In the genomic region with DNA sequence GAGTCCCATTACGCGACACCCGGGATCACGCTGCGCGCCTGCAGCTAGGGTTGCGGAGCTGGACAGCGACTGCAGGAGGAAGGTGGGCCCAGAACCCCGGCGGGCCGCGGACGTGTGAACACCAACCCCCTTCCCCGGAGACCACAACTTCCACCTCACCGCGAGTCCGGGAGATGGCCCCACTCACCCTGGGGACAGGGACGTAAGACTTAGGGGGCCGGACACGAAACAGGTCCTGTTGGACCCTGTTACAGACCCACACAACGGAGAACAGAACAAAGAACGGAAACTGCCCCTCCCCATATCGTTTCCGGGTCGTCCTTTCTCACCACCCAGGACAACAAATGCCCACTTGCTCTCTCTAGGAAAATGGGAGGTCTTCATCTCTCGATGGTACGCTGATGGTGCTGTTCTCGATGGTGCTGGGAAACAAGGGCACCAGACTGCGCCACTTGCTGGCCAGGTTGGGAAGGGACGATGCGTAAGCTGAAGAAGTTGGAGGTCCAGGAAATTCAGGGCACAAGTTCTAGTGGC, we compare ENCODE assay signal across 8 mouse cellular contexts. TPM values are rescaled to one million over a fixed set of nuclear protein-coding genes. Genes with fewer than 3 reads are reported as not detected.
DNase-seq lines count a peak whose midpoint lies in the region; ATAC-seq and TF ChIP-seq lines count a peak whose summit lies in the region.

A gene (minus strand): TSS at position 302 of the 534 bp plus-strand sequence.

- H3K4me3 ChIP-seq in forebrain, embryonic 13.5 days, result peak within 1 kb of the TSS; percentile 86
- H3K4me3 ChIP-seq in liver, postnatal 0 days (ENCODE audit: low read depth, low read length), result peak within 1 kb of the TSS; percentile 82
- H3K4me3 ChIP-seq in neural tube, embryonic 14.5 days (ENCODE audit: low read depth, low read length), result peak within 1 kb of the TSS; percentile 81

- H3K27me3 ChIP-seq in forebrain, embryonic 13.5 days, result no peaks in the 10 kb centered on the region
- no peaks in the 10 kb centered on the region for H3K27me3 ChIP-seq in liver, postnatal 0 days (ENCODE audit: insufficient read depth, low read length)
- no peaks in the 10 kb centered on the region for H3K27me3 ChIP-seq in neural tube, embryonic 14.5 days (ENCODE audit: control insufficient read depth, insufficient read depth, low read length)

- peak; percentile 99 for DNase-seq in ES-CJ7 (ENCODE audit: low read depth, low spot score)
- peak; percentile 93 to 95 for DNase-seq in heart, postnatal 10 days
- DNase-seq in large intestine, adult 2 months (ENCODE audit: low read depth, low spot score), result peak; percentile 93
- DNase-seq in liver, postnatal 0 days, result peak; percentile 87
- DNase-seq in testis, postnatal 10 days (ENCODE audit: low spot score), result peak; percentile 85

- H3K9ac ChIP-seq in forebrain, embryonic 13.5 days, result peak within 1 kb of the TSS; percentile 96
- H3K9ac ChIP-seq in liver, postnatal 0 days (replicated peaks), result peak within 1 kb of the TSS; percentile 90
- H3K9ac ChIP-seq in neural tube, embryonic 14.5 days (replicated peaks; ENCODE audit: low read depth, low read length), result peak within 1 kb of the TSS; percentile 95

- peak; percentile 98 for ATAC-seq in cerebellum, adult (ENCODE audit: insufficient number of reproducible peaks, low FRiP score, low TSS enrichment)
- peak; percentile 97 for ATAC-seq in forebrain, embryonic 13.5 days
- peak; percentile 95 for ATAC-seq in liver, postnatal 0 days
- peak; percentile 98 for ATAC-seq in neural tube, embryonic 14.5 days (ENCODE audit: low read depth)

- TF ChIP-seq EP300 in liver, postnatal 0 days (IDR thresholded peaks at IDR 0.05; ENCODE audit: low read depth), result peak; percentile 65

- H3K4me1 ChIP-seq in forebrain, embryonic 13.5 days, result peaks cover 12% of the 10 kb centered on the region
- peaks cover 8% of the 10 kb centered on the region; the same call in 1 of the 2 replicates for H3K4me1 ChIP-seq in liver, postnatal 0 days (ENCODE audit: insufficient read depth)
- peaks cover 9% of the 10 kb centered on the region; the same call in 1 of the 2 replicates for H3K4me1 ChIP-seq in neural tube, embryonic 14.5 days (ENCODE audit: control insufficient read depth, insufficient read depth, low read length)

- no peaks in the 10 kb centered on the region for H3K9me3 ChIP-seq in forebrain, embryonic 13.5 days (replicated peaks)
- no peaks in the 10 kb centered on the region for H3K9me3 ChIP-seq in liver, postnatal 0 days (ENCODE audit: low read length)
- H3K9me3 ChIP-seq in neural tube, embryonic 14.5 days (ENCODE audit: control insufficient read depth, low read length), result no peaks in the 10 kb centered on the region

- peak; percentile 98 for TF ChIP-seq CTCF in liver, postnatal 0 days (IDR thresholded peaks at IDR 0.05; ENCODE audit: low read depth)

- under 1% methylated on average over 31 of the region's 31 CpGs for WGBS in forebrain, embryonic 13.5 days
- WGBS in large intestine, adult 2 months, result under 1% methylated on average over 31 of the region's 31 CpGs
- WGBS in liver, postnatal 0 days (ENCODE audit: insufficient replicate concordance), result under 1% methylated on average over 31 of the region's 31 CpGs
- under 1% methylated on average over 31 of the region's 31 CpGs for WGBS in neural tube, embryonic 14.5 days

- H3K4me2 ChIP-seq in forebrain, embryonic 13.5 days, result peak within 1 kb of the TSS; percentile 76
- H3K4me2 ChIP-seq in liver, postnatal 0 days (ENCODE audit: low read depth, low read length), result peak within 1 kb of the TSS; percentile 81
- peak within 1 kb of the TSS; percentile 87 for H3K4me2 ChIP-seq in neural tube, embryonic 14.5 days (ENCODE audit: low read depth, low read length)

- peaks cover 29% of the 10 kb centered on the region for H3K36me3 ChIP-seq in forebrain, embryonic 13.5 days (ENCODE audit: poor library complexity, severe bottlenecking)
- H3K36me3 ChIP-seq in liver, postnatal 0 days (replicated peaks; ENCODE audit: insufficient read depth, low read length), result peaks cover 17% of the 10 kb centered on the region
- peaks cover 15% of the 10 kb centered on the region; the same call in 1 of the 2 replicates for H3K36me3 ChIP-seq in neural tube, embryonic 14.5 days (ENCODE audit: control insufficient read depth, insufficient read depth, low read length)

- intact Hi-C loops in heart, postnatal 10 days (cut with DNase I), result loop anchor here (1.0 to 5.0 kb wide), 2 partner anchors 38 to 268 kb away; no protein-coding TSS in a partner anchor

- H3K27ac ChIP-seq in forebrain, embryonic 13.5 days, result peak within 1 kb of the TSS; percentile 94
- peak within 1 kb of the TSS; percentile 94 for H3K27ac ChIP-seq in liver, postnatal 0 days (ENCODE audit: low read depth)
- peak within 1 kb of the TSS; percentile 98 for H3K27ac ChIP-seq in neural tube, embryonic 14.5 days (ENCODE audit: low read depth, low read length)

RNA-seq across cellular contexts. Expression of the gene that starts here (rescaled TPM):
- 46.1 and 49.5 TPM in 2 replicates for polyA plus RNA-seq in forebrain, embryonic 13.5 days (2015; fragmentation: Nextera tagmentation; extraction: Ambion mirVana)
- total RNA-seq in heart, postnatal 10 days (2021), result 10 to 100 TPM in 1 of 2 experiments, 1 to 10 TPM in 1; 5.6 to 10.1 TPM
- 3.0 TPM in 2 replicates for polyA plus RNA-seq in large intestine, adult 2 months (2012; rRNA removed)
- 3.8 and 6.5 TPM in 2 replicates for polyA plus RNA-seq in liver, postnatal 0 days (2015; fragmentation: Nextera tagmentation; extraction: Ambion mirVana)
- 25.3 and 25.8 TPM in 2 replicates for polyA plus RNA-seq in neural tube, embryonic 14.5 days (2014; fragmentation: Nextera tagmentation; extraction: Ambion mirVana)

Comparison
In these comparisons a context has a peak if more than half of its experiments do, and no peak if none do; other contexts are left out.
1. Peak in every context shown above with its lines: DNase-seq, ATAC-seq, H3K4me3 ChIP-seq and H3K27ac ChIP-seq.